Mouse (Mus musculus) kidney, adult 2 months (tissue): ENCODE measurements around the gene Slc6a19. TPM values are rescaled to one million over a fixed set of nuclear protein-coding genes. Genes with fewer than 3 reads are reported as not detected.

Experiments
- DNase-seq: peaks from one replicate; pipeline ENCODE4 v3.0.0; 2021
- H3K27ac ChIP-seq: fragments of 200-500 bp; 2 replicates; pipeline ENCODE4 v1.5.1; 2012; ENCODE audit warnings: low read depth, low read length, control low read depth, inconsistent platforms; ENCODE audit not compliant: insufficient read depth
- H3K27me3 ChIP-seq: fragments of 200-500 bp; replicated peaks from 2 replicates; pipeline ENCODE4 v1.6.1; 2012; ENCODE audit warnings: mild to moderate bottlenecking, moderate library complexity, low read length, inconsistent platforms; ENCODE audit not compliant: control insufficient read depth, insufficient read depth
- H3K36me3 ChIP-seq: fragments of 200-500 bp; 2 replicates; pipeline ENCODE4 v1.6.1; 2012; ENCODE audit warnings: mild to moderate bottlenecking, moderate library complexity, low read length, inconsistent platforms; ENCODE audit not compliant: control insufficient read depth, insufficient read depth
- H3K4me1 ChIP-seq: fragments of 200-500 bp; 2 replicates; pipeline ENCODE4 v1.6.1; 2011; ENCODE audit warnings: low read length; ENCODE audit not compliant: control insufficient read depth, insufficient read depth
- H3K4me3 ChIP-seq: fragments of 200-500 bp; 2 replicates; pipeline ENCODE4 v1.5.1; 2011; ENCODE audit warnings: mild to moderate bottlenecking, low read depth, low read length, control low read depth; ENCODE audit not compliant: insufficient read depth
- CTCF ChIP-seq: fragments of 200-500 bp; conservative IDR thresholded peaks from 2 replicates; pipeline ENCODE4 v1.5.1; 2011; ENCODE audit warnings: low read depth, mild to moderate bottlenecking, control low read depth, low read length, moderate library complexity, mixed read lengths; ENCODE audit not compliant: insufficient read depth, insufficient read length
- POLR2A ChIP-seq: fragments of 200-500 bp; IDR thresholded peaks from one replicate; pipeline ENCODE4 v1.6.1; 2011; ENCODE audit warnings: low read depth, low read length, control low read depth
- WGBS: fragments of 180-500 bp; shearing (Covaris S2); methylation state at CpG from one replicate; pipeline ENCODE4 v1.1.7; 2018; 5-methylcytosine and 5-hydroxymethylcytosine counted together
- polyA plus RNA-seq: library from polyadenylated mRNA; depleted of rRNA; stranded (reverse); fragments of >200 nt; gene quantifications from 2 replicates; pipeline ENCODE4 v1.2.3, GENCODE M21; 2012

Slc6a19 gene
- polyA plus RNA-seq, 1 experiment: 884 TPM

DNA sequence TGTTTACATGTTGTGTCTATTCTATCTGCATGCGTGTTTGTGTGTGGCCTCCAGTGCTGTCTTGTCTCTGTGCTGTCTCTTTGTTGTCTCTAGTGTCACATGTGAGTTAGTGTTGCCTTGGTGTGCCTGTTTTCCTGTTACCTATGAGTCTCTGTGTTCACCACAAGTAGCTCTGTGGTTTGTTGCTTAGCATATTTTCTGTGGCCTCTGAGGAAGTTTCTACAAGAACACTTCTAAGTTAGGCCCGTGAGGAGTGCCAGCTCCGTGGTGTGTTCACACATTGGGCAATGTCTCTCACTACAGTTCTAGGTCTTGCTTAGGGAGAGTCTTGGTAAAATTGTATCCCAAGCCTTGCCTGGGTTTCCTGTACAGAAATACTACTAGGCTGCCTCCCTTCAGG is 32.3 kb upstream of the Slc6a19 start:
- Histone ChIP-seq H3K36me3 (no peaks in the 10 kb centered on the region), H3K27ac (no peak overlapping the region), H3K27me3 (no peaks in the 10 kb centered on the region), H3K4me3 (no peak overlapping the region), H3K4me1 (0 out of 2 replicates have a peak, but pooled peaks cover 3% of the 10 kb centered on the region)
- WGBS: 87% methylated on average over 3 of the region's 3 CpGs
- DNase-seq: no peak
- TF ChIP-seq CTCF: no peak
- no peak for TF ChIP-seq POLR2A

DNA sequence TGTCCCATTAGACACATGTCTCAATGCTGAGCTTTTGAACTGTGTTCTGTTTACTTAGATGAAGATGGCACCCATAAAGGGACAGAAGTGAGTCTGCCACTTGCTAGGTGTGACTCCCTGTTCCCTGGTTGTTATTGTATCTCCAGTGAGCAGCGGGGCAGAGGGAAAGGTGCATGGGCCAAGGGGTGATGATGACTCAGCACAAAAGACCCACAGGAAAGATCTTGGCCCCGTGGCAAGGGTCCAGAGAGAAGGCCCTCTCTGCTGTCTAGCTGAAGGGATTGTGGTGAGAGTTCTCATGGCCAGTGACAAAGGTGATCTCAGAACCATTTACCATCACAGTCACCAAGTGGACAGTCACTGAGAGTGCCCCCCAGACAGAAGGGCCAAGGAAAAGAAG is 31.3 kb upstream of the Slc6a19 start:
- no peak overlapping the region for H3K27ac ChIP-seq
- TF ChIP-seq CTCF (no peak), POLR2A (no peak)

GRCm38 (mm10) chr13:73735270-73735669 is 30.6 kb upstream of the Slc6a19 start:
- Histone ChIP-seq H3K36me3 (no peaks in the 10 kb centered on the region), H3K27me3 (no peaks in the 10 kb centered on the region), H3K4me1 (0 out of 2 replicates have a peak, but pooled peaks cover 3% of the 10 kb centered on the region), H3K4me3 (no peak overlapping the region), H3K27ac (no peak overlapping the region)
- 54% methylated on average over 8 of the region's 8 CpGs for WGBS
- TF ChIP-seq POLR2A (no peak), CTCF (no peak)
- DNase-seq: no peak

More for the DNA sequence above, 31.3 kb upstream of the Slc6a19 start:
- Histone ChIP-seq H3K4me3 (no peak overlapping the region), H3K4me1 (0 out of 2 replicates have a peak, but pooled peaks cover 3% of the 10 kb centered on the region), H3K36me3 (no peaks in the 10 kb centered on the region), H3K27me3 (no peaks in the 10 kb centered on the region)
- DNase-seq: no peak
- WGBS: 55% methylated on average over 2 of the region's 2 CpGs

DNA sequence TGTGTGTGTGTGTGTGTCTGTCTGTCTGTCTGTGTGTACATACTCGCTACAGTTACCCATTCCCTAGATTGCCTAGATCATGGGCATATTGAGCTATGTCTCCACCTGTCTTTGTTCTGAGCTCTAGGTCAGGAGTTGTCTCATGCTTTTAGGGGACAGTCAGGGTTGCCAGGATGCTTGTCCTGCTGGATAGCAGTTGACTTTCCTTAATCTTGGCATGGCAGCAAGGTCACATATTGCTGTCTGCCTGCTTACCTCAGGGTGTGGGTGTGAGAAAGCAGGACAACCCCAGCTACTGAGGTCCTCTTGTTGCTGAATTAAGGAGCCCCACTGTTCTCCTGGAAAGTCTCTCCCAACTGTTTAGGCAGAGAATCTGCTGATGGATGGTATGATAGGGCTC is 29.7 kb upstream of the Slc6a19 start:
- H3K27me3 ChIP-seq: no peaks in the 10 kb centered on the region
- 100% methylated on average over 1 of the region's 1 CpGs for WGBS
- no peak overlapping the region for H3K27ac ChIP-seq
- TF ChIP-seq POLR2A (no peak), CTCF (no peak)
- H3K36me3 ChIP-seq: no peaks in the 10 kb centered on the region
- H3K4me1 ChIP-seq: 0 out of 2 replicates have a peak, but pooled peaks cover 3% of the 10 kb centered on the region
- DNase-seq: no peak
- no peak overlapping the region for H3K4me3 ChIP-seq

DNA sequence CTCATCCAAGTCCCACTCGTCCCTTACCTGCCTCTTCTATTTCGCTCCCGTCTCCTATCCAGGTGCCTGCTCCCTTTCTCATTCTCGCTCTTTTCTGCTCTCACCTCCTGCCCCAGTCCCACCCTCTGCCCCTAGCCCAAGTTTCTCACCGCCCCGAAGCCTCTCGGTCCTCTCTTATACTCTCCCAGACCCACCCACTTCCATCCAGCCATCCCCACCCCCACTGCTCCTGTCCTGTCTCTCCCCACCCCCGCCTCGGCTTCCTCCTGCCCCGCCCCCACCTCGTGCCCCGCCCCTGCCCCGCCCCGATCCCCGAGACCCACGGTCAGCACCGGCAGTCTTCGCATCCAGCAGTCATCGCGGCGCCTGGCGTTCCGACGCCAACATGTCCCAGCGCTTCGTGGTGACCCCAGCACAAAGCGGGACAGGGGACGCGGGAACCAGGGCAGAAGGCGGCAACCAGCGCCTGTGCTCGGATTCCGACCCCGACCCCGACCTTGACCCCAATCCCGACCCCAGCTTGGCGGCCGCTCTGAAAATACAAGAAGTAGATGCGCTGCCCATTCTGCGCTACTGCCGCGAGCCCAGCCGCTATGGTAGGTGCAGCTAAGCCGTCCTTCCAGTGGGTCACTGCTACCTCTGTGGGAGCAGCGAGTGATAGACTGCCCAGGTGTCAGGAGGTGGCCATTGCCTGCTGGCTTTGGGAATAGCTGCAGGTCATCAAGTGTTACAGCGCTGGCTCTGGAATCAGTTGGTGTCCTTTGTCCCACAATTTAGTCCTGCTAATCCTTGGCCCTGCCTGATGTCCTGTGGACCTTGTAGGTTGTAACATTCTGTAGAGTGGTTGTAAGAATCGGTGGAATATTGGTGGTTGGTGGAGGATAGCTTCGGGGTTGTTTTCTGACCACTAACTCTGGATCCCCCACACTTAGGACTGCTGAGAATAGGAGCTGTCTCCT is 28.4 kb upstream of the Slc6a19 start, which contains the start of gene Slc12a7:
TSS of gene Slc12a7 (plus strand) at position 353 of the 959 bp plus-strand sequence.
- DNase-seq: peak; percentile 40
- H3K27ac ChIP-seq: no peak within 1 kb of the TSS
- WGBS: 12% methylated on average over 48 of the region's 48 CpGs

GRCm38 (mm10) chr13:73732235-73732634 is 27.6 kb upstream of the Slc6a19 start:
- H3K4me1 ChIP-seq: 0 out of 2 replicates have a peak, but pooled peaks cover 3% of the 10 kb centered on the region
- TF ChIP-seq POLR2A (no peak), CTCF (no peak)
- no peaks in the 10 kb centered on the region for H3K27me3 ChIP-seq
- no peaks in the 10 kb centered on the region for H3K36me3 ChIP-seq
- WGBS: 82% methylated on average over 7 of the region's 7 CpGs
- H3K27ac ChIP-seq: no peak overlapping the region
- DNase-seq: no peak
- no peak overlapping the region for H3K4me3 ChIP-seq

More for the DNA sequence above, 28.4 kb upstream of the Slc6a19 start, which contains the start of gene Slc12a7:
- Histone ChIP-seq H3K27me3 (no peaks in the 10 kb centered on the region), H3K36me3 (no peaks in the 10 kb centered on the region), H3K4me1 (0 out of 2 replicates have a peak, but pooled peaks cover 3% of the 10 kb centered on the region), H3K4me3 (peak within 1 kb of the TSS; percentile 34)
- TF ChIP-seq POLR2A: no peak

DNA sequence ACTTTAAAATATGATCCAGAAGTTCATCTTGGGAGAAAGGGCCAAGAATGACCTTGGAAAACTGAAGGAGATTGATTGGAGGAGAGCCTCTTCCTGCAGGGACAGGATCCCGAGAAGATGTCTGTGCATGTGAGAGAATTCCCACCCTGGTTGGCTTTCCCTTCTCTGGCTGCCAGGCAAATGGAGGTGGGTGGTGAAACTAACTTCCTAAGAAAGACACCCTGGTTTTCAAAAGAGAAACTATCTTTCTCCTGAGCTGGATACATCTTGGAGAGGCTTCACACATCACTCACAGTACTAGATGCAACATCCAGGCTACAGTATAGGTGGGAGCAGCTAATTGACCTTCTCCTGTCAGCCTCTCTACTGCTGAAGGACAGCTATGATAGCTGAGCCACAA is 26.2 kb upstream of the Slc6a19 start:
- Histone ChIP-seq H3K27ac (no peak overlapping the region), H3K4me1 (0 out of 2 replicates have a peak, but pooled peaks cover 3% of the 10 kb centered on the region), H3K27me3 (no peaks in the 10 kb centered on the region), H3K4me3 (no peak overlapping the region), H3K36me3 (no peaks in the 10 kb centered on the region)
- TF ChIP-seq CTCF: no peak
- no peak for TF ChIP-seq POLR2A
- WGBS: 84% methylated on average over 1 of the region's 1 CpGs
- DNase-seq: no peak
